Mouse (Mus musculus): ENCODE measurements at regions not wholly inside any gene's neighbourhood (a gene's known extent, or its start where the extent isn't known, plus 50 kb on each side); places are given as distances from the start of the nearest gene placed in this dataset.
"Not testable (repeated sequence)": the region's sequence is repeated elsewhere in the genome, so short reads cannot be mapped to it uniquely, and the experiment has no call there.

DNA sequence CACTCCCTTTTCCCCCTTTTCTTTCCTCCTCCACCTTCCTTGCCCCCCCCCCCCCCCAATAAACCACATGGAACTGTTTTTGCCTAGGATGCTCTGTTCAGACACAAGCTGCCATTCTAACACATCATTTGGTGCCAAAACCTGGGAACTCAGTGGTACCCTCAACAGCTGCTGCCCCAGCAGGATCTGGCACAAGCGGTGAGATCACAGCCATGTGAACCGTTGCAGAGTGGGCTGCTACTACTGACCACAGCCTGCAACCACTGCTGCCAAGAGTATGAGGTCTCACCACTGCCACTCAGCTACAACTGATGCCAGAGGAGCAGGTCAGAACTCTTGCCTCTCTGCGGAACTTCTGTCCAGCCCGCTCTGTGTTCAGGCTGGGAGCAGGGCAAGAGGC lies 206.2 kb downstream of the Pcsk1 start:
- WGBS = 91% methylated on average over 4 of the region's 4 CpGs
- Histone ChIP-seq H3K27ac (ENCODE audit: low read length) (no peak overlapping the region), H3K36me3 (ENCODE audit: control insufficient read depth, insufficient read depth, low read length) (no peaks in the 10 kb centered on the region), H3K9ac (ENCODE audit: low read length) (no peak overlapping the region), H3K4me3 (ENCODE audit: low read length) (no peak overlapping the region), H3K4me1 (replicated peaks; ENCODE audit: control insufficient read depth, insufficient read depth, low read length) (no peaks in the 10 kb centered on the region), H3K4me2 (ENCODE audit: low read depth, low read length) (no peak overlapping the region), H3K27me3 (ENCODE audit: control insufficient read depth, insufficient read depth, low read depth, low read length) (no peaks in the 10 kb centered on the region), H3K9me3 (ENCODE audit: control insufficient read depth, low read length) (0 out of 2 replicates have a peak, but pooled peaks cover 3% of the 10 kb centered on the region)
- ATAC-seq (ENCODE audit: low read depth) = no peak

- H3K27ac ChIP-seq (ENCODE audit: low read length) = no peak overlapping the region
- no peaks in the 10 kb centered on the region for H3K9me3 ChIP-seq (ENCODE audit: control insufficient read depth, low read length)
- no peak overlapping the region for H3K4me3 ChIP-seq (ENCODE audit: low read length)
- H3K4me2 ChIP-seq (ENCODE audit: low read depth, low read length) = no peak overlapping the region
- H3K4me1 ChIP-seq (replicated peaks; ENCODE audit: control insufficient read depth, insufficient read depth, low read length) = no peaks in the 10 kb centered on the region
- ATAC-seq (ENCODE audit: low read depth) = no peak
- H3K9ac ChIP-seq (ENCODE audit: low read length) = no peak overlapping the region
- no peaks in the 10 kb centered on the region for H3K36me3 ChIP-seq (ENCODE audit: control insufficient read depth, insufficient read depth, low read length)
- no peaks in the 10 kb centered on the region for H3K27me3 ChIP-seq (ENCODE audit: control insufficient read depth, insufficient read depth, low read depth, low read length)
These were observed 230.2 kb downstream of the Pcsk1 start for GRCm38 (mm10) chr13:75319780-75320179.

DNA sequence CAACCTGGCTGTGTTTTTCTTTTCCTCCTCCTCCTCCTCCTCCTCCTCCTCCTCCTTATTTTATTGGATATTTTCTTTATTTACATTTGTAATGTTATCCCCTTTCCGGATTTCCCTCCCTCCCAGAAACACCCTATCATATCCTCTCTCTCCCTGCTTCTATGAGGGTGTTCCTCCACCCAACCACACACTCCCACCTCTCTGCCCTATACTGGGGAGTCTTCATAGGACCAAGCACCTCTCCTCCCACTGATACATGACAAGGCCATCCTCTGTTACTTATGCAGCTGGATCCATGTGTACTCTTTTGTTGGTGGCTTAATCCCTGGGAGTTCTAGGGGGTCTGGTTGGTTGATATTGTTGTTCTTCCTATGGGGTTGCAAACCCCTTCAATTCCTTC lies 230.6 kb downstream of the Pcsk1 start:
- WGBS = 43% methylated on average over 1 of the region's 1 CpGs
- Histone ChIP-seq H3K9ac (ENCODE audit: low read length) (no peak overlapping the region), H3K9me3 (ENCODE audit: control insufficient read depth, low read length) (no peaks in the 10 kb centered on the region), H3K36me3 (ENCODE audit: control insufficient read depth, insufficient read depth, low read length) (no peaks in the 10 kb centered on the region), H3K4me3 (ENCODE audit: low read length) (no peak overlapping the region), H3K4me1 (replicated peaks; ENCODE audit: control insufficient read depth, insufficient read depth, low read length) (no peaks in the 10 kb centered on the region), H3K27ac (ENCODE audit: low read length) (no peak overlapping the region), H3K27me3 (ENCODE audit: control insufficient read depth, insufficient read depth, low read depth, low read length) (no peaks in the 10 kb centered on the region), H3K4me2 (ENCODE audit: low read depth, low read length) (no peak overlapping the region)
- ATAC-seq (ENCODE audit: low read depth) = no peak

DNA sequence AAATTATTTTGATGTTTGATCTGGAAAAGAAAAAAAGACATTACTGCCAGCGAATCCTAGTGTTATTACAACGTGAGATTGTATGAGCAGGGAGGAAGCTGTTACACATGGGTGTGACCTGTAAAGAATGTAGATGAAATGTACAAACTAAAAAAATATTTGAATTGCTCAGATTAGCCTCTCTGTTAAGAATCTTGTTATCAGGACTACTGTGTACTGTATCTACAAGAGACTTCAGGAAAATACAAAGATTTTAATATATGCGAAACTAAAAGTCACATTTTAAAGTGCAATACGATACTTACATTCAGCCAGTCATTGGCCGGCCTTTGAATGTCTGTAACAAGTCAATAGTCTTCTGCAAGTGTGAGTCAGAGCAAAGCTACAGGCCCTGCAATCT lies 247.4 kb downstream of the Pcsk1 start:
- ATAC-seq (ENCODE audit: low read depth) = peak; percentile 76
- Histone ChIP-seq H3K27me3 (ENCODE audit: control insufficient read depth, insufficient read depth, low read depth, low read length) (no peaks in the 10 kb centered on the region), H3K4me1 (replicated peaks; ENCODE audit: control insufficient read depth, insufficient read depth, low read length) (no peaks in the 10 kb centered on the region; the same call in 1 of the 2 replicates), H3K9me3 (ENCODE audit: control insufficient read depth, low read length) (no peaks in the 10 kb centered on the region), H3K27ac (ENCODE audit: low read length) (no peak overlapping the region), H3K4me3 (ENCODE audit: low read length) (no peak overlapping the region), H3K9ac (ENCODE audit: low read length) (no peak overlapping the region), H3K4me2 (ENCODE audit: low read depth, low read length) (no peak overlapping the region), H3K36me3 (ENCODE audit: control insufficient read depth, insufficient read depth, low read length) (no peaks in the 10 kb centered on the region)
- WGBS = 51% methylated on average over 5 of the region's 5 CpGs

GRCm38 (mm10) chr13:75343422-75343821 lies 253.8 kb downstream of the Pcsk1 start:
- H3K27ac ChIP-seq (ENCODE audit: low read length) = no peak overlapping the region
- H3K36me3 ChIP-seq (ENCODE audit: control insufficient read depth, insufficient read depth, low read length) = no peaks in the 10 kb centered on the region
- H3K9ac ChIP-seq (ENCODE audit: low read length) = no peak overlapping the region
- H3K4me1 ChIP-seq (replicated peaks; ENCODE audit: control insufficient read depth, insufficient read depth, low read length) = no peaks in the 10 kb centered on the region
- no peaks in the 10 kb centered on the region for H3K9me3 ChIP-seq (ENCODE audit: control insufficient read depth, low read length)
- no peak overlapping the region for H3K4me3 ChIP-seq (ENCODE audit: low read length)
- WGBS = 74% methylated on average over 7 of the region's 7 CpGs
- ATAC-seq (ENCODE audit: low read depth) = no peak
- no peaks in the 10 kb centered on the region for H3K27me3 ChIP-seq (ENCODE audit: control insufficient read depth, insufficient read depth, low read depth, low read length)
- H3K4me2 ChIP-seq (ENCODE audit: low read depth, low read length) = no peak overlapping the region

DNA sequence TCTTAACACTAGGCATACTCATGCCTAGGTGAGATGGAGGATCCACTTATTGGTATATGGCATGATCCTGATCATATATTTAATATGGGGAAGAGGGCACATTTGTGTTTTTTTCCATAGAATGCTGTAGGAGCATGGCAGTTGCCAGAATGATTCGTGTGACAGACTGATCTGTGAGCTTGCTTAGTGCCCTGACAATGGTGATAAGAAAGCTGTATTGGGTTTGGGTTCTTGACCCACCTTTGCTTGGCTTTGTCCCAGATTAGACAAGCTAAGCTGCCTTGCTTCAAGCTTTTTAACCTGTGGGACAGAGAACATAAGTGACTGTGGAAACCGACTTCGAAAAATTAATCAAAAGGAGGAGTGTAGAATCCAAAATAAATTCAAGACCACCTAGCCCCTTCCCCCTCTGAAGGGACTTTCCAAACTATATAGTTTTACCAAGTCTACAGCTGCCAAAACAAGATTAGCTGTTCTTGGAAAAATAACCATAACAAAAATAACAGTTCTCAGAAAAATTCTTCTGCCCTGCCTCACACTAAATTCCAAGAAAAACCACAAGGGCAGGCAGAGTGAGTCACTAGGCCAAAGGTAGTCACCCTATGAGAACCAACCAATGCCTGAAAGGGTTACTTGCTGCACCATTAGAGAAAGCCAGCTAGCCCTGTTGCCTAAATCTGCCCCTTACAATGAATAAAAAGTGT lies 277.2 kb downstream of the Pcsk1 start:
- WGBS = 76% methylated on average over 3 of the region's 3 CpGs
- no peak for ATAC-seq (ENCODE audit: low read depth)
- Histone ChIP-seq H3K36me3 (ENCODE audit: control insufficient read depth, insufficient read depth, low read length) (no peaks in the 10 kb centered on the region), H3K9me3 (ENCODE audit: control insufficient read depth, low read length) (no peaks in the 10 kb centered on the region), H3K4me1 (replicated peaks; ENCODE audit: control insufficient read depth, insufficient read depth, low read length) (no peaks in the 10 kb centered on the region), H3K4me3 (ENCODE audit: low read length) (no peak overlapping the region), H3K4me2 (ENCODE audit: low read depth, low read length) (no peak overlapping the region), H3K27me3 (ENCODE audit: control insufficient read depth, insufficient read depth, low read depth, low read length) (no peaks in the 10 kb centered on the region), H3K9ac (ENCODE audit: low read length) (no peak overlapping the region), H3K27ac (ENCODE audit: low read length) (no peak overlapping the region)

DNA sequence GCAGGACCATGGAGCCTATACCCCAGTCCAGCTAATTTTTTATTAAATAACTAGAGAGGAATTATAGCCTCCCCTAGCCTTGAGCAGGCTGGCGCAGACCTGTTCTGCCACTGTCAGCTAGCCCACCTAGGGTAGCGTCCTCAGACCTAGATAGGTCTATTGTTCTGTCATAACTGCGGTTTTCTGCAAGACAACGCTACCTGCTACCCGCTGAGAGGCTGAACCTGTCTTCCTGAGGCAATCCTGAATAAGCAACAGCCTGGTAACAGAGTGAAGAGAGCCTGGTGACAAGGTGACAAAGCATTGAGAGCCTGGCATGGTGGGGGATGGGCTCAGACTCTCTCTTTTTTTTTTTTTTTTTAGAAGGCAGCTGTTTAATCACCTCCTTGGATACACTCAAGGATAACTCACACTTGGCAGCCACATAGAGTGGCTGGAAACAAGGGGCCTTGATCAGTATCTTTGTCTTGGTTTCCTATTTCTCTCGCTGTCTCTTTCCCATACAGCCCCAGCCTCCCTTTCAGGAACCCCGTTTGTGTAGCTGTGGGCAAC lies 278.7 kb downstream of the Pcsk1 start:
- no peaks in the 10 kb centered on the region for H3K4me1 ChIP-seq (replicated peaks; ENCODE audit: control insufficient read depth, insufficient read depth, low read length)
- H3K9ac ChIP-seq (ENCODE audit: low read length) = no peak overlapping the region
- H3K4me2 ChIP-seq (ENCODE audit: low read depth, low read length) = no peak overlapping the region
- H3K27ac ChIP-seq (ENCODE audit: low read length) = no peak overlapping the region
- WGBS = 66% methylated on average over 7 of the region's 7 CpGs
- ATAC-seq (ENCODE audit: low read depth) = no peak
- no peaks in the 10 kb centered on the region for H3K9me3 ChIP-seq (ENCODE audit: control insufficient read depth, low read length)
- H3K27me3 ChIP-seq (ENCODE audit: control insufficient read depth, insufficient read depth, low read depth, low read length) = no peaks in the 10 kb centered on the region
- no peaks in the 10 kb centered on the region for H3K36me3 ChIP-seq (ENCODE audit: control insufficient read depth, insufficient read depth, low read length)
- H3K4me3 ChIP-seq (ENCODE audit: low read length) = no peak overlapping the region

GRCm38 (mm10) chr13:75377100-75377499 lies 287.5 kb downstream of the Pcsk1 start:
- WGBS = 81% methylated on average over 3 of the region's 3 CpGs
- H3K4me2 ChIP-seq (ENCODE audit: low read depth, low read length); ATAC-seq (ENCODE audit: low read depth): not testable (repeated sequence)

DNA sequence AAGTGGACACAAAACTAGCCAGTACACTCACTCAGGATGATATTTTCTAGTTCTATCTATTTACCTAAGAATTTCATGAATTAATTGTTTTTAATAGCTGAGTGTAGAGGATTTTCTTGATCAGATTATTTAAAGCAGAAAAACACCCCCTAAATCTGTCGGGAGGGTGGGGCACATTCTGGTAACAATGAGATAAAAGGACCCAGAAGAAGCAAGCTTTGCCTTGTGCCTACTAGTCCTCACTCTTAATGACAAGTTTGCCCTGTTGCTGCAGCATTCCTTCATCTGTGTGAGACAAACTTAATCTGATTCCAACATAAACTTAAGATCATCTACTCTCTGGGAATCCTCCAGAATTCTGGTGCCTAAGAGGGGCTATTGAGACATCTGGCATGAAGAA lies 288.1 kb downstream of the Pcsk1 start:
- WGBS = 86% methylated on average over 1 of the region's 1 CpGs
- H3K4me1 ChIP-seq (replicated peaks; ENCODE audit: control insufficient read depth, insufficient read depth, low read length) = no peaks in the 10 kb centered on the region
- H3K36me3 ChIP-seq (ENCODE audit: control insufficient read depth, insufficient read depth, low read length) = no peaks in the 10 kb centered on the region
- H3K9ac ChIP-seq (ENCODE audit: low read length) = no peak overlapping the region
- no peaks in the 10 kb centered on the region for H3K9me3 ChIP-seq (ENCODE audit: control insufficient read depth, low read length)
- no peak overlapping the region for H3K4me3 ChIP-seq (ENCODE audit: low read length)
- no peaks in the 10 kb centered on the region for H3K27me3 ChIP-seq (ENCODE audit: control insufficient read depth, insufficient read depth, low read depth, low read length)
- no peak for ATAC-seq (ENCODE audit: low read depth)
- H3K4me2 ChIP-seq (ENCODE audit: low read depth, low read length) = no peak overlapping the region
- no peak overlapping the region for H3K27ac ChIP-seq (ENCODE audit: low read length)

More at GRCm38 (mm10) chr13:75377100-75377499, 287.5 kb downstream of the Pcsk1 start:
- H3K4me3 ChIP-seq (ENCODE audit: low read length); H3K27me3 ChIP-seq (ENCODE audit: control insufficient read depth, insufficient read depth, low read depth, low read length); H3K9ac ChIP-seq (ENCODE audit: low read length); H3K4me1 ChIP-seq (replicated peaks; ENCODE audit: control insufficient read depth, insufficient read depth, low read length); H3K9me3 ChIP-seq (ENCODE audit: control insufficient read depth, low read length); H3K36me3 ChIP-seq (ENCODE audit: control insufficient read depth, insufficient read depth, low read length); H3K27ac ChIP-seq (ENCODE audit: low read length): not testable (repeated sequence)
